9 mouse cellular contexts compared by ENCODE assay signal in genomic region chr4:126619691-126620330, GRCm38 (mm10). TPM values are rescaled to one million over a fixed set of nuclear protein-coding genes. Genes with fewer than 3 reads are reported as not detected.
A peak's percentile ranks its signal among the peaks of the same experiment; 100 is the strongest.
DNase-seq lines count a peak whose midpoint lies in the region; ATAC-seq lines count a peak whose summit lies in the region.
"Had no signal": no experiment of that assay in that cellular context is flagged by ENCODE, and none has a peak within 500 bp of the region (broad histone marks: within the 10 kb centered on the region; RNA-seq: fewer than 3 reads in every experiment).

No protein-coding gene starts in this region.

- H3K4me2 ChIP-seq in heart, embryonic 13.5 days = peak overlapping the region; percentile 70

- intact Hi-C loops in heart, postnatal 10 days (cut with DNase I) = no loop called here

- peak overlapping the region; percentile 44 for H3K4me3 ChIP-seq in heart, embryonic 13.5 days
- peak overlapping the region; percentile 51 for H3K4me3 ChIP-seq in midbrain, embryonic 10.5 days

- no peak for DNase-seq in heart, postnatal 10 days
- DNase-seq in MN1 (ENCODE audit: low spot score) = peak; percentile 19
- peak; percentile 82 for DNase-seq in midbrain, embryonic 10.5 days (ENCODE audit: low spot score)
- no peak for DNase-seq in urinary bladder, adult 2 months (ENCODE audit: low spot score)
- DNase-seq: lung, postnatal 14 days had no signal

- peaks cover 52% of the 10 kb centered on the region for H3K27me3 ChIP-seq in heart, embryonic 13.5 days (replicated peaks)
- H3K27me3 ChIP-seq in midbrain, embryonic 10.5 days (ENCODE audit: low read depth, poor library complexity, severe bottlenecking) = peaks cover 100% of the 10 kb centered on the region

- ATAC-seq in heart, embryonic 13.5 days (ENCODE audit: extremely low read depth, insufficient number of reproducible peaks, low FRiP score, low TSS enrichment) = no peak
- ATAC-seq in granulocyte monocyte progenitor cell, adult 5-6 weeks (replicated peaks; ENCODE audit: poor library complexity, severe bottlenecking) = peak; percentile 46
- ATAC-seq in megakaryocyte-erythroid progenitor cell, adult 5-6 weeks (replicated peaks; ENCODE audit: low FRiP score, low TSS enrichment, poor library complexity, severe bottlenecking) = no peak
- ATAC-seq in CD4-positive, CD25-positive, alpha-beta regulatory T cell, adult 4 months = no peak

- no peaks in the 10 kb centered on the region for H3K36me3 ChIP-seq in heart, embryonic 13.5 days
- H3K36me3 ChIP-seq in midbrain, embryonic 10.5 days = no peaks in the 10 kb centered on the region

- H3K9ac ChIP-seq in heart, embryonic 13.5 days = peak overlapping the region; percentile 74

- peaks cover 11% of the 10 kb centered on the region for H3K4me1 ChIP-seq in heart, embryonic 13.5 days
- H3K4me1 ChIP-seq in midbrain, embryonic 10.5 days = peaks cover 23% of the 10 kb centered on the region

- H3K9me3 ChIP-seq in heart, embryonic 13.5 days = no peaks in the 10 kb centered on the region
- H3K9me3 ChIP-seq in midbrain, embryonic 10.5 days (replicated peaks) = no peaks in the 10 kb centered on the region

- H3K27ac ChIP-seq in heart, embryonic 13.5 days (replicated peaks) = no peak overlapping the region
- peak overlapping the region; percentile 91 for H3K27ac ChIP-seq in midbrain, embryonic 10.5 days (replicated peaks)

- 3% methylated on average over 33 of the region's 33 CpGs for whole genome bisulfite sequencing in heart, embryonic 13.5 days
- 1% methylated on average over 33 of the region's 33 CpGs for WGBS in midbrain, embryonic 10.5 days

RNA-seq across cellular contexts. Expression of gene 5730409E04Rik, which starts 10.2 kb away (rescaled TPM):
- 1.4 and 1.8 TPM in 2 replicates for polyA plus RNA-seq in heart, embryonic 13.5 days (2015; fragmentation: Nextera tagmentation; extraction: Ambion mirVana)
- 1 to 10 TPM; 8.7 to 9.1 TPM for total RNA-seq in heart, postnatal 10 days (2021)
- total RNA-seq in granulocyte monocyte progenitor cell, adult 5-6 weeks (2014; fragmentation: Nextera tagmentation) = 0.88 and 1.2 TPM in 2 replicates
- total RNA-seq in granulocyte monocyte progenitor cell, adult 5-6 weeks (2017) = 2.3 and 2.5 TPM in 2 replicates
- 1.0 and 1.4 TPM in 2 replicates for polyA plus RNA-seq in midbrain, embryonic 10.5 days (2016; fragmentation: Nextera tagmentation; extraction: Ambion mirVana)
- 20.7 and 26.9 TPM in 2 replicates for polyA plus RNA-seq in urinary bladder, adult 2 months (2012; rRNA removed)
- total RNA-seq in megakaryocyte-erythroid progenitor cell, adult 5-6 weeks (2014; fragmentation: Nextera tagmentation) = 0.37 TPM in 1 of 2 replicates, not detected in the other
- 0.53 TPM in 1 of 2 replicates, not detected in the other for total RNA-seq in megakaryocyte-erythroid progenitor cell, adult 5-6 weeks (2017)
- polyA plus RNA-seq in CD4-positive, CD25-positive, alpha-beta regulatory T cell, adult 4 months (2017; shearing (Covaris generic)) = under 1 TPM; 0.36 to 0.82 TPM

RNA-seq across cellular contexts. Expression of gene Psmb2, which starts 57.6 kb away (rescaled TPM):
- polyA plus RNA-seq in heart, embryonic 13.5 days (2015; fragmentation: Nextera tagmentation; extraction: Ambion mirVana) = 372 and 437 TPM in 2 replicates
- total RNA-seq in heart, postnatal 10 days (2021) = 100 to 1,000 TPM; 148 to 157 TPM
- total RNA-seq in granulocyte monocyte progenitor cell, adult 5-6 weeks (2014; fragmentation: Nextera tagmentation) = 295 and 328 TPM in 2 replicates
- total RNA-seq in granulocyte monocyte progenitor cell, adult 5-6 weeks (2017) = 102 and 140 TPM in 2 replicates
- 591 and 610 TPM in 2 replicates for polyA plus RNA-seq in midbrain, embryonic 10.5 days (2016; fragmentation: Nextera tagmentation; extraction: Ambion mirVana)
- 174 and 200 TPM in 2 replicates for polyA plus RNA-seq in urinary bladder, adult 2 months (2012; rRNA removed)
- 290 and 339 TPM in 2 replicates for total RNA-seq in megakaryocyte-erythroid progenitor cell, adult 5-6 weeks (2014; fragmentation: Nextera tagmentation)
- 111 and 188 TPM in 2 replicates for total RNA-seq in megakaryocyte-erythroid progenitor cell, adult 5-6 weeks (2017)
- polyA plus RNA-seq in CD4-positive, CD25-positive, alpha-beta regulatory T cell, adult 4 months (2017; shearing (Covaris generic)) = 100 to 1,000 TPM; 301 to 327 TPM

Comparison
In these comparisons a context has a peak if more than half of its experiments do, and no peak if none do; other contexts are left out.
1. DNase-seq: peak in MN1 (single experiment) and midbrain, embryonic 10.5 days (single experiment); none in heart, postnatal 10 days (0 of 2) and urinary bladder, adult 2 months (single experiment).